Mouse (Mus musculus) c-Kit-positive CD71-positive TER-119-positive erythroid progenitor cells, embryonic 14.5 days (primary cell): ENCODE results near the gene Bard1.
A peak's percentile ranks its signal among the peaks of the same experiment; 100 is the strongest.

ENCODE experiments used
- DNase-seq: peaks from one replicate; pipeline ENCODE4 v3.0.0-alpha.2; 2013; ENCODE audit warnings: low spot score

Gene Bard1

GRCm38 (mm10) chr1:71102344-71103173, at the start of gene Bard1:
Gene Bard1 (minus strand): TSS chr1:71103146.
- peak; percentile 99 for DNase-seq

GRCm38 (mm10) chr1:71127171-71127570, 24.2 kb upstream of the Bard1 start:
- no peak for DNase-seq

- DNase-seq: no peak
These were observed 15.6 kb upstream of the Bard1 start for GRCm38 (mm10) chr1:71118511-71118910.

DNA sequence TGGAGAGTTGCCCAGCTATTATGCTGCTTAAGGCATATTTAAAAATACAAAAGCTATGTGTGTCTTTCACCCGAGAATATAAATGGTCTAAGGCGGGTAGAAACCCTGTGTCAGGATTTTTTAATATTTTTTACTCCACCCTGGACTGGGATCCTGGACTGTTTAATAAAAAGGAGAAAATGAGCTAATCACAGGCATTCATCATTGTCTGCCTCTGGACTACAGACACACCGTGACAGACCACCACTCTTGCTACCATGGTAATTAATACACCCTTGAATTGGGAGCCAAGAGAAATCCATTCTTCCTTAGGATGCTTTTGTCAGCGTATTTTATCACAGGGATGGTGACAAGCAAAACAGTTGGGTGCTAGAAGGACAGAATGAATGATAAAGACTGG, 14.3 kb upstream of the Bard1 start:
- DNase-seq: no peak

GRCm38 (mm10) chr1:71115781-71116180, 12.8 kb upstream of the Bard1 start:
- DNase-seq: no peak

- no peak for DNase-seq
These were observed 6.9 kb upstream of the Bard1 start for GRCm38 (mm10) chr1:71109858-71110257.

DNA sequence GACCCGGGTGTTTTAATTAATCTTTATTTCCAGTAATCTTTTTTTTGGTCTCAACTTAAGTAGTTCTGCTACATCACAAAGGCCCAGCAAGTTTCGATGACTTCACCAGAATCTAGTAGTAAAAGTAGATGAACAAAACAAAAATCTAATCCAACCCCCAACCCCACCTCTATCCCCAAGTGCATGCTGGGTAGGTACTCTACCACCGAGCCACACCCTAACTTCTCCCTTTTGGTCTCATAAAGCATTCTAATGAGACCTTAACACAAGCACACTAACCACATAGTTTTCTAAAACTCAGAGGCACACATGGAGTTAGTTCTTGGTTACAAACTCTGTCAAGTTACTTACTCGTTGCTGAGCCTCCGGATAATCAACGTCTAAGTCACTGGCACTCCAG, 3.2 kb upstream of the Bard1 start:
- DNase-seq: no peak

DNA sequence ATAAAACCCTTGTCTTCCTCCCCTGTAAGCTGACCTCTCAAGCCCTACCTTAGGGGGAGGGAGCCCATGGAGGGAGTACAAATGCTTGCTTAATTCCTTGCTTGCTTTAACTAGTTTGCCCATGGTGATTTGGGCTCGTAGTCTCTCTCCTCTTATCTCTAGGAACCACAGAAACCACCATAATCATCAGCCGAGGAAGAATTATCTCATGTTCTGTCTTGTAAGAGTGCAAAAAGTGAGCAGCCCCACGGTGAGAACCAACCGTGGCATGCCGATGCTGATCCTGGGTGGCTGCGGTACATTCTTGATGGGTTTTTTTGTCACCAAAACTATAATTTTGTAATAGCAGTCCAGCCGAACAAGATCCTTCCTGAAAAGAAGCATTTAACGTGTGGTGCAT, 2.8 kb upstream of the Bard1 start:
- DNase-seq: no peak

DNA sequence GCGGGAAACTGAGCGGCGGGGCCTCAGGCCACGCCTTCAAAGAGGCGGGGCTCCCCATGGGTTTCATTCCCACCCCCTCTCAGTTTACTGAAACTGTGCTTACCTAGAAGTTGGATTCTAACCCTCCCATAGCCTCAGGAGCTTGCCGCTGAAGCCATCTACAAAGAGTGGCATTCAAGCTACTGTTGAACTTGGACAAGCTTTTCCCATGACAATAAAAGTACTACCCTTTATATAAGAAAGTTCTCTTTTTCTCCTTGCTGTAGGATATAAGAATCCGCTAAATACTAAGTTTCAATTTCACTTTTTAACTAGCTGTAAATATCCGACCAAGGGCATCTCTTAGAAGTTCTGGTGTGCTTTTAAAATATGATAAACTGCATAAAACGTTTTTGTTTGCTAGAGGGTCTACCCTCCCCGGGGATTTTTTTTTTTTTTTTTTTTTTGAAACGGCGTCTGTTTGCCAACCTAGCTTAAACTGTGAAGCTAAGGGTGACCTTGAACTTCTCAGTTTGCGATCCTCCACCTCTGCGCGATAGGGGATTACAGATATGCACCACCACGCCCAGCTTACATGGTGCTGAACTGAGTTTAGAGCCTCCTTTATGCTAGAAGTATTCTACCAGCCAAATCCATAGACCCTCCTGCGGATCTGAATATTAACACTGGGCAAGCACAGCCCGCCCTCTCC, 373 bp upstream of the Bard1 start:
- DNase-seq: peak; percentile 57

DNA sequence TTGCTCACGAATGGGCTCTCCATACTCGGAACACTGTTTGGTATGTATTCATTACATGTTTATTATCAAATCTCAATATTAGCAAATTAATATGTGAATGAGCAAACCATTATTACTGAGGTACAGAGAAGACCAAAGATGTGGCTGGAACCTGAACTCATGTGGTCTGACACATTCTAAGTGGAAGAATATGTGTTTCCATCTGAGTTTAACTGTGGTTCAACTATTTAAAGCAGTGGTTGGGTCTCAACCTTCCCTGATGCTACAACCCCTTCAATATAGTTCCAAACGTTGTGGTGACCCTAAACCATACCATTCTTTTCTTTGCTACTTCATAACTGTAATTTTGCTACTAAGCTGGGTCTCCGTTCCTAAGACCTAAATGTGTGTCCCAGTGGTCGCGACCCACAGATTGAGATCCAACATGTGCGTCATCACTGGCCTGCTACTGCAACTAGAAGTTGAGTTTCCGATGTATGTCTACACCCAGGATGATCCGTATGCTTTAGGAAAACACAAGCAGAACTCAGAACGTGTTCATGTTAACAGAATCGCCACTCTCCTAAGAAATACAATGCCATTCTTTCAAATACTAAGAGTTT, 1.5 kb downstream of the Bard1 start:
- DNase-seq: no peak

DNA sequence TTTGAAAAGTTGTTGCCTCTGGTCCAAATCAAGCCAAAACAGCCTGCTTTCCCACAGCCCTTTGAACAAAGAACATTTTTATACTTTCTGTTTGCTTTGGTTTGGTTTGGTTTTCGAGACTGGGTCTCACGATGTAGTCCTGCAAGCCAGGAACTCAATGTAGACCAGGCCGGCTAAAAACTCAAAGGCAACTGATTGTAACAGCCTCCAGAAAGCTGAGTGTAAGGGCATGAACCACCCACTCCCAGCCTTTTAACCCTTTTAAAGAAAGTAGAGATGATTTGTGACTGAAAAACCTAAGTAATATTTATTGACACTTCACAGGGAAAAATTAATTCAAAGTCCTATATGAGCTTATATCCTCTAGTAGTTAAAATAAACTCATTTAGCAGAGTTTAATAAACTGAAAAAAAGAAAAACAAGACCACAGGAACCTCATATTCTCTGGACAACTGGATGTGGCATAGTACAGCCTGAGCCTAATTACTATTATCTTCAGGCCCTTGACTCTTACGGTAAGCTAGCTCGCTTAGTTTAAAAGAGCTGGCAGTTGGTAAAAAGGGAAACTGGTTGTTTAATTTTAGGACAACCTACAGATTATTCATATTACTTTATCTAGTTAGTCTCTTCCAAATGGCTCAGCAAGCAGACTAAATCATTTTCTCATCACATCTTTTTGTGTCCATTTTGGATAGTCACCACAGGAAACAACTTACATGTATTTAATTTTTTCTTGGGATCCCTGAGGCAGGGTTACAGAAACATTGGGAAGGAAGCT, 2.2 kb downstream of the Bard1 start:
- no peak for DNase-seq

GRCm38 (mm10) chr1:71099945-71100515, 2.9 kb downstream of the Bard1 start:
- no peak for DNase-seq

- peak; percentile 53 for DNase-seq
These were observed 6.9 kb downstream of the Bard1 start for GRCm38 (mm10) chr1:71096031-71096430.

- DNase-seq: no peak
These were observed 7.6 kb downstream of the Bard1 start for GRCm38 (mm10) chr1:71095211-71095805.

GRCm38 (mm10) chr1:71075651-71076050, 27.3 kb downstream of the Bard1 start:
- no peak for DNase-seq

DNA sequence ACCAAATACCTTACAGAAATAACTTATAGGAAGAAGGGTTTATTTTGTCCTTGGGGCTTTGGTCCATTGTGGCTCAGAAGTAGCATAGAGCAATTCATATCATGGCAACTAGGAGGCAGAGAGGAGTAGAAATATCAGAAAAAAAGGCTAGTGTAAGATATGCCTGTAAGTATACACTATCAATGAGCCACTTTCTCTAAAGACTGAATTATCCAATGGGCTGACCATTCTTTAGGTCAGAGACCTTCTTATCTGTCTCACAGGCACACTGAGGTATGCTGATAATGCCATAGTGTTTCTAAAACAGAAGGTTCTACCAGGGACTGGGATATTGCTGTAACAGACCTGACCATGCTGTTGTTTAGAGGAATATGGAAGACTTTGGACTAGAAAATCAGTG, 32.2 kb downstream of the Bard1 start:
- peak; percentile 37 for DNase-seq

DNA sequence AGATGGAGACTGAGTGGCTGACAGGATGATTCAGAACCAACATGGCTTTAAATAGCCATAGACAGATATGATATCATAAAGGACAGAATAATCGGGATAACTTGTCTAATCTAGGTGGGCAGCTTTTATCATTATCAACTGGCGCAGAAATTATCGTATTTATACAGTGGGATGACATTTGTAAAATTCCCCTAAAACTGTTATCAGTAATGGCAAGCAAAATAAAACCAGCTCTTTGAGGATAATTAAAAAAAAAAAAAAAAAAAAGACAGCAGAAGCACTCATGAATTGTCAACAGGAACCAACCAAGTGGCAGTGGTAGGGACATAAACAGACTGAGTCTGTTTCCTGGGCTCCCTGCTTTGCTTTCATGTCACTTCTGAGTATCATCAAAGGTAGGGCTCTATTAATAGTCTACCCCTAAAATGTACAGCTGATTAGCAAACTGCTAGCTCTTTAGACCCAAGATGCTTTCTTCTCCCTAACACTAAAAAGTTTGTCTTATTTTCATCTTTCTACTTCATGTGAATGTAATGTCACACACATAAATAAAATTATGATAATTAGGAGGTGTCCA, 34.1 kb downstream of the Bard1 start:
- DNase-seq: no peak

- no peak for DNase-seq
These were observed 39.0 kb downstream of the Bard1 start for GRCm38 (mm10) chr1:71063885-71064492.

DNA sequence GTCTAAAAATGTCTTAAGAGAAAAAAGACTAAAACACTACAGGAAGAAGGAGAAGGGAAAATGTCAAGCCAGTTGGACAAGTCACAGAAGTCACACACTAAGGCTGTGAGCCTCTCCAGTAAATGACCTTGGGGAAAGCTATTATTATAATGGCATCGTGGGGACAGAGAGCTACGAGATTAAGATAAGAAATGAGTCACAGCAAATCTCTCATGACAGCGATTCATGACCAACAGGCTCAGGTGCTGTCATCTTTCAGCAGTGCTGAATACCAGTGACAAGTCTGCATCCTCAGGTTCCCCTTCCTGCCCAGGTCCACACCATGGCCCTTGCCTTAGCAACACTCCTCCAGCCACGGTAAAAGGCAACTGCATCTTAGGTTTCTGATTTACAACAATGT, 46.8 kb downstream of the Bard1 start:
- no peak for DNase-seq

GRCm38 (mm10) chr1:71055454-71055853, 47.5 kb downstream of the Bard1 start:
- DNase-seq: no peak

GRCm38 (mm10) chr1:71052756-71053155, 50.2 kb downstream of the Bard1 start:
- no peak for DNase-seq
